Mouse (Mus musculus) thymus, adult 18-20 months (tissue): ENCODE results near the gene Sdc1.
A peak's percentile ranks its signal among the peaks of the same experiment; 100 is the strongest.

Experiments
- DNase-seq, 2 experiments: peaks; one replicate each; pipeline ENCODE4 v3.0.0; 2022; ENCODE audit warnings: mixed read lengths in 2 of 2

Sdc1 gene

GRCm38 (mm10) chr12:8784189-8784588 lies 13.1 kb downstream of the Sdc1 start:
- no peak for DNase-seq

GRCm38 (mm10) chr12:8786476-8786875 lies 15.4 kb downstream of the Sdc1 start:
- no peak for DNase-seq

- peak in 1 of 2 experiments; percentile 36 for DNase-seq
Measured at GRCm38 (mm10) chr12:8786984-8787730, 16.0 kb downstream of the Sdc1 start.

GRCm38 (mm10) chr12:8788469-8788868 lies 17.3 kb downstream of the Sdc1 start:
- no peak for DNase-seq

GRCm38 (mm10) chr12:8790615-8791014 lies 19.5 kb downstream of the Sdc1 start:
- no peak for DNase-seq

GRCm38 (mm10) chr12:8793410-8794051 lies 22.4 kb downstream of the Sdc1 start:
- DNase-seq = no peak

- no peak for DNase-seq
Measured at GRCm38 (mm10) chr12:8797936-8798335, 26.8 kb downstream of the Sdc1 start.

GRCm38 (mm10) chr12:8798486-8799020 lies 27.4 kb downstream of the Sdc1 start:
- DNase-seq = no peak

GRCm38 (mm10) chr12:8803421-8804076 lies 32.4 kb downstream of the Sdc1 start:
- no peak for DNase-seq

- no peak for DNase-seq
Measured at GRCm38 (mm10) chr12:8804077-8804456, 32.9 kb downstream of the Sdc1 start.

- DNase-seq = no peak
Measured at GRCm38 (mm10) chr12:8804934-8805722, 34.0 kb downstream of the Sdc1 start.

- no peak for DNase-seq
Measured at GRCm38 (mm10) chr12:8809086-8809485, 38.0 kb downstream of the Sdc1 start.

- DNase-seq = no peak
Measured at GRCm38 (mm10) chr12:8809626-8810025, 38.5 kb downstream of the Sdc1 start.

GRCm38 (mm10) chr12:8810966-8811365 lies 39.8 kb downstream of the Sdc1 start:
- no peak for DNase-seq

- no peak for DNase-seq
Measured at GRCm38 (mm10) chr12:8811441-8811871, 40.3 kb downstream of the Sdc1 start.

GRCm38 (mm10) chr12:8811894-8812560 lies 40.9 kb downstream of the Sdc1 start:
- DNase-seq = no peak

GRCm38 (mm10) chr12:8817467-8818232 lies 46.5 kb downstream of the Sdc1 start:
- DNase-seq = no peak

GRCm38 (mm10) chr12:8818233-8818672 lies 47.1 kb downstream of the Sdc1 start:
- no peak for DNase-seq

- no peak for DNase-seq
Measured at GRCm38 (mm10) chr12:8824995-8825703, 54.0 kb downstream of the Sdc1 start.

- no peak for DNase-seq
Measured at GRCm38 (mm10) chr12:8827014-8827715, 56.0 kb downstream of the Sdc1 start.
